Mouse (Mus musculus) retina, postnatal 1 day (tissue): ENCODE measurements at regions not wholly inside any gene's neighbourhood (a gene's known extent, or its start where the extent isn't known, plus 50 kb on each side); places are given as distances from the start of the nearest gene placed in this dataset.

Experiments used
- DNase-seq: peaks from one replicate; pipeline ENCODE4 v3.0.0-alpha.2; 2012

DNA sequence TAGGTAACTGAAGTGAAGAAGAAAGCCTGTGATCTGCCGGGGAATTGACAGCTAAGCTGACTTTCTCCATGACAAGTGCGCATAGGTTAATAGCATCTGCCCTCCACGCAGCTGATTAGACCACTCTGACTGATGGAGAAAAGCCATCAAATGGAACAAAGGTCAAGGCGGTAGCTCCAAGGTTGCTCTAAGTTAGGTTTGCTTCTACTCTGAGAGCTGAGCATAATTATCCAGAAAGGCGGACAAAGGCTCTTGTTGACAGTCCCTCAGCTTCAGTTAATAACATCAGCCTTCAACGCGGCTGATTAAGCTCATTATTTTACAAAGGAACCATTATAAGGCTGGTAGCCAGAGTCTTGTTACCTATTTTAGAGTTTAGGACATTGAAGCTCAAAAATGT lies 54.0 kb upstream of the Enpep start:
- peak; percentile 63 for DNase-seq

- DNase-seq, result no peak
Measured at GRCm38 (mm10) chr3:129390506-129390905, 58.0 kb upstream of the Enpep start.

GRCm38 (mm10) chr3:129391888-129392813 lies 59.6 kb upstream of the Enpep start:
- no peak for DNase-seq

- DNase-seq, result no peak
Measured at GRCm38 (mm10) chr3:129392814-129393804, 60.6 kb upstream of the Enpep start.

GRCm38 (mm10) chr3:129397481-129397880 lies 65.0 kb upstream of the Enpep start:
- DNase-seq, result no peak

- DNase-seq, result no peak
Measured at GRCm38 (mm10) chr3:129400092-129400924, 67.8 kb upstream of the Enpep start.

- DNase-seq, result no peak
Measured at GRCm38 (mm10) chr3:129411389-129412054, 79.0 kb upstream of the Enpep start.

DNA sequence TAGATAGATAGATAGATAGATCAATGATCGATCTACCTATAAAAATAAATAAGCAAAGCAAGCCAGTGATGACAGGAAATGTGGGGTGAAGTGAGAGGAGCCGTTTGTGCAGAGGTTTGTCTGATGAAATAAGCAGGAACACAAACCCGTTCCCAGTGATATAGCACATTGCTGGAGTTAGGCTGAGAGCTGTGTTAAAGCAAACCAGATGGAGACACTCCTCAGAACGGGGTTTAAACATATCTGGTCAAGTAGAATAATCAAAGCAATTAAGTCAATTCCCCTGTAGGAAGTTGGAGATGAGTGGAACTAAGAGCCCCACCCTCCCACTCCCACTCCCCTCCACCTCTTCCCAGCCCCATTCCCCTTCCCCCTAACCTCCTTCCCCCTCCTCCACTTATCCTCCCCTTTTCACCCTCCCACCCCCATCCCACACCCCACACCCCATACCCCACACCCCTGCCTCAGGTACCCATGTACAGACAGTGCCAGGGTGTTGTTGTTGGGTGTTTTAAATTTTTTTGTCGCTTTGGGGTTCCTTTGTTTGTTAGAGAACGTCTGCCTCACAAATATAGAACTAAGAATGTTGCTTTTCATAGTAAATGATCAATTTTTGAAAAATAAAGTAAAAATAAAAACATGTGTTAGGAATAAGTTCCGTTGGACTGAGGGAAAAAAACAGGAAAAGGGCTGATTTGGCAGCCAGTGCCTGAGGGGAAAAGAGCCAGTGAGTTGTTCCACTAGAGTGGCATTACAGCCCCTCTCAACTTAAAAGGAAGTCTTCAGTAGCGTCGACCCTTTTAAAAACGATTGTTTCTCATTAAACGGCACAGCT lies 79.8 kb upstream of the Enpep start:
- DNase-seq, result no peak

- DNase-seq, result no peak
Measured at GRCm38 (mm10) chr3:129412961-129413246, 80.4 kb upstream of the Enpep start.

GRCm38 (mm10) chr3:129415656-129416055 lies 83.1 kb upstream of the Enpep start:
- DNase-seq, result no peak

DNA sequence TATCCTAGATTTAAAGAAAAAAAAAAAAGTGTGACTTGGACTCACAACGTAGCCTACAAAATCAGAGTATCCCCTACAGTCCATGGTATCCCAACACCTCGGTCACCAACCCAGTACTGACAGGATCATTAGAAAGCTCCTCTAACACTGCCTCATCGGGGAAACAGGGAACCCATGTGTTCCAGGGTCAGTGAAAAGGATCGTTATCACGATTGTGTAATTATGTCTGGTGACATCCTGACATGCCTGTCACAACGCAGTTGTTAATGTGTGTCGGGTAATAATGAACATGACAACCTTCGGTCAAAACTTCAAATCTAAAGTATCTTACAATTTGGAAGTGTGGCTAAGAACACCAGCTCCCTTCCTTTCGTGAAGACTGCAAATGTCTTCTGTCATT lies 83.8 kb upstream of the Enpep start:
- DNase-seq, result no peak

DNA sequence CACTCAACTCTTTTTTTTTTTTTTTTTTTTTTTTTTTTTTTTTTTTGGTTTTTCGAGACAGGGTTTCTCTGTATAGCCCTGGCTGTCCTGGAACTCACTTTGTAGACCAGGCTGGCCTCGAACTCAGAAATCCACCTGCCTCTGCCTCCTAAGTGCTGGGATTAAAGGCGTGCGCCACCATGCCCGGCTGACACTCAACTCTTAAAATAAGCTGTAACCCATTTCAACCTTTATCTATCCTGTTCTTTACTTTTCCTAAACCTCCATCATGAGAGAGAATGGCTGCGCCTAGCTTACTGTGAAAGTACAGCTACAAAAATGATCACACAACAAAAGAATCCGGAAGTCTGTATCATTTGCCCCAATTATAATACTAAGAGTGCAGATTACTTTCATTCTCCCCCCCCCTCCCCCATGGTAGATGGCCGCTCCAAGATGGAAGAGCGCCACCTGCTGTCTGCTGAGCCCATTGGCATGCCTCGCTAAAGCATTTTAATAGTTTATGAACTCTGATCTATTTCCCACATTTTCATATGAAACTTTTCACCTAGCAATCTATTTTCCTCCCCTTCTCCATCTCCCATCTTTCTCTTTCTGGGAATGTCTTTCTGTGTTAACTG lies 89.2 kb upstream of the Enpep start:
- DNase-seq, result peak; percentile 61

DNA sequence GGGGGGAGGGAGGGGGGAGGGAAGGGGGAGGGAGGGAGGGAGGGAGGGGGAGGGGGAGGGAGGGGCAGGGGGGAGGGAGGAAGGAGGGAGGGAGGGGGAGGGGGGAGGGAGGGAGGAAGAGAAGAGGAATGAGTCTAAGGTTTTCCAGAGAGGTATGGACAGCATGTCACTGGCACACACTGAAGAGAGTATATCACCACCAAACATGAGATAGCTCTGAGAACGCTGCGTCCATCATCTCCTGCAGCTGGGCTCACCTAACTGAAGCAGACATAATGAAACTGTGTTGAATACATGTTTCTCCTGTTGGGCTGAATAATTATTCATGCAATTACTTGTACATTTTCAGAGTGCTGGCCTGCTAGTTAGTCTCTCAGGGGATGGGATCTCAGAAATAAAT lies 96.2 kb upstream of the Enpep start:
- DNase-seq, result no peak

GRCm38 (mm10) chr3:129429161-129430111 lies 96.9 kb upstream of the Enpep start:
- no peak for DNase-seq

DNA sequence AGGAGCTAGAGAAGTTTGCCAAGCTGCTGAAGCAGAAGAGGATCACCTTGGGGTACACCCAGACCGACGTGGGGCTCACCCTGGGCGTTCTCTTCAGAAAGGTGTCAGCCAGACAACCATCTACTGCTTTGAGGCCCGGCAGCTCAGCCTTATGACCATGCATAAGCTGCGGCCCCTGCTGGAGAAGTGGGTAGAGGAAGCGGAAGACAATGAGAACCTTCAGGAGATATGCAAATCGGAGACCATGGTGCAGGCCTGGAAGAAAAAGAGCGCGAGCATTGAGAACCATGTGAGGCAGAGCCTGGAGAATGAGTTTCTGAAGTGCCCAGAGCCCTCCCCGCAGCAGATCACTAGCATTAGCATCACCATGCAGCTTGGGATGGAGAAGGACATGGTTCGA lies 98.1 kb upstream of the Elovl6 start:
- DNase-seq, result no peak

DNA sequence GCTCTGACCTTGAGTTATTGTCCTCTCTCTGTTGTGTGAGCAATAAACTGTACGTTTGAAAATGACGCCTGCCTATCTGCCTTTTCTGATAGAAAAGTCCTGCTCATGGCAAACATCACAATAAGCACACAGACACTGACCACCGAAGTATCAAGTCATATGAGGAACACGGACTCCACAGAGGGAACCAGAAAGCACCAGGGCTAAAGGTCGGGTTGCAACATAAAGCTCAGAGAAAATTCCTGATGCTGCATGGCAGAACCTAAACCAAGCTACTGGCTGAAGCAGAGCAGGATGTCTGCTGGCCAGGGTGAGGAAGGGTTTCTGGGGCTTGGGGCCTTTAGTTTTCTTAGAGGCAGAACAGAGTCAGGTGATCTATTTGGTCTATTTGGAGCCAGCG lies 94.5 kb upstream of the Elovl6 start:
- no peak for DNase-seq

DNA sequence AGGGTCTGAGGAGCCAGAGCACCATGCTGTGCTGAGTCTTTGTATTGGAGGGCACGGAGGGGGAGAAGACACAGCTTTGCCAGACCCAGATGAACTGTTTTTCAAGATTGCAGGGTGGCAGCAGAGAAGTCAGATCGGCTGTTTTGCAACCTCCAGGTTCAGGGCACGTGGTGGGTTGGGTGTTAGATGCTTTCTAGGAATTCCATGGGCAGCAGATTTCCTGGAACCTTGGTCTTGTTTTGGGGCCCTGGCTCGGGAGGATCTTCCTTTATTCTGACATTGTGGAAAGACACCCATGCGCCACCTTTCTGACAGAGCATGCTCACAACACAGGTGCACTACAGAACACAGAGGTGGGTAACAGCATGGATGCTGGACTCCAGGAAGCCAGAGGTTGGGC lies 89.4 kb upstream of the Elovl6 start:
- DNase-seq, result no peak

- DNase-seq, result no peak
Measured at GRCm38 (mm10) chr3:129444221-129444620, 87.9 kb upstream of the Elovl6 start.

- no peak for DNase-seq
Measured at GRCm38 (mm10) chr3:129445961-129446360, 86.2 kb upstream of the Elovl6 start.

DNA sequence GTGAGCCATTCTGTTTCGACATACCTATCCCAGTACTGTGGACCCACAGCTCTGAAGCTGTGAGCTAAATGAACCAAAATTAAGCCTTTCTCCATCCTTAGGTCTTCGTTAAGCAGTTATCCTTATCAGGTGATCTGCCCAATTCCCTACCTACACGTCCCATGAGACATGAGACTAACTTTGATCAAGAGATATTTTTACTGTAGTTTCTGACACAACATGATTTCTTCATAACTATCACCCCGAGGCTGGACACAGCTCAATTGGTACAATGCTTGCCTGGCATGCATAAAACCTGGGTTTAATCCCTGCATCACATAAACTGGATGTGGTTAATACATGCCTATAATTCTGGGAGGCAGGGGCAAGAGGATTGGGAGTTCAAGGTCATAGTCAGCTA lies 82.2 kb upstream of the Elovl6 start:
- DNase-seq, result no peak
